13 mouse cellular contexts compared by ENCODE assay signal in genomic region chr13:47650093-47650492, GRCm38 (mm10).
DNase-seq lines count a peak whose midpoint lies in the region; ATAC-seq lines count a peak whose summit lies in the region.
"Had no signal": no experiment of that assay in that cellular context is flagged by ENCODE, and none has a peak within 500 bp of the region (broad histone marks: within the 10 kb centered on the region; RNA-seq: fewer than 3 reads in every experiment).

No protein-coding gene starts in this region.

- H3K9ac ChIP-seq in heart, embryonic 12.5 days, result no peak overlapping the region
- no peak overlapping the region for H3K9ac ChIP-seq in stomach, embryonic 16.5 days (ENCODE audit: low read length)

- H3K27me3 ChIP-seq in heart, embryonic 12.5 days (replicated peaks), result no peaks in the 10 kb centered on the region
- H3K27me3 ChIP-seq in limb, embryonic 10.5 days (ENCODE audit: low read depth, poor library complexity, severe bottlenecking), result no peaks in the 10 kb centered on the region
- H3K27me3 ChIP-seq in stomach, embryonic 16.5 days (ENCODE audit: control insufficient read depth, insufficient read depth, low read length), result 0 out of 2 replicates have a peak, but pooled peaks cover 3% of the 10 kb centered on the region

- WGBS in heart, embryonic 12.5 days, result 73% methylated on average over 13 of the region's 13 CpGs
- 73% methylated on average over 13 of the region's 13 CpGs for WGBS in limb, embryonic 10.5 days
- 74% methylated on average over 13 of the region's 13 CpGs for WGBS in stomach, embryonic 16.5 days

- H3K27ac ChIP-seq in heart, embryonic 12.5 days (ENCODE audit: poor library complexity, severe bottlenecking), result no peak overlapping the region
- H3K27ac ChIP-seq in limb, embryonic 10.5 days, result 0 out of 2 replicates have a peak overlapping the region, but pooled peaks have one; percentile 30
- H3K27ac ChIP-seq in stomach, embryonic 16.5 days (ENCODE audit: low read length), result no peak overlapping the region
- H3K27ac ChIP-seq: left cerebral cortex, adult 2 months had no signal

- no peaks in the 10 kb centered on the region for H3K36me3 ChIP-seq in heart, embryonic 12.5 days
- H3K36me3 ChIP-seq in limb, embryonic 10.5 days, result no peaks in the 10 kb centered on the region
- H3K36me3 ChIP-seq in stomach, embryonic 16.5 days (ENCODE audit: control insufficient read depth, insufficient read depth, low read length), result no peaks in the 10 kb centered on the region
- H3K36me3 ChIP-seq: G1E had no signal

- H3K4me3 ChIP-seq in heart, embryonic 12.5 days, result peak overlapping the region; percentile 29
- H3K4me3 ChIP-seq in limb, embryonic 10.5 days, result 0 out of 2 replicates have a peak overlapping the region, but pooled peaks have one; percentile 19
- no peak overlapping the region for H3K4me3 ChIP-seq in stomach, embryonic 16.5 days (replicated peaks; ENCODE audit: low read length)
- H3K4me3 ChIP-seq: left cerebral cortex, adult 2 months had no signal

- peaks cover 7% of the 10 kb centered on the region; the same call in 1 of the 2 replicates for H3K4me1 ChIP-seq in heart, embryonic 12.5 days (replicated peaks)
- peaks cover 12% of the 10 kb centered on the region for H3K4me1 ChIP-seq in limb, embryonic 10.5 days
- no peaks in the 10 kb centered on the region for H3K4me1 ChIP-seq in stomach, embryonic 16.5 days (ENCODE audit: control insufficient read depth, insufficient read depth, low read length)

- peak; percentile 17 for DNase-seq in ovary, postnatal 36 days (ENCODE audit: low spot score)
- no peak for DNase-seq in ovary, adult 18-20 months (ENCODE audit: low spot score)
- no peak for DNase-seq in limb, embryonic 10.5 days (ENCODE audit: low spot score)
- no peak for DNase-seq in cerebellum, postnatal 10 days
- no peak for DNase-seq in cerebellum, adult 9-11 months
- DNase-seq: adrenal gland, postnatal 25 days; kidney, adult 18-20 months; right cerebral cortex, adult 18-20 months; thymus, postnatal 36 days had no signal

- ATAC-seq in heart, embryonic 12.5 days (ENCODE audit: insufficient number of reproducible peaks, low FRiP score), result no peak
- no peak for ATAC-seq in stomach, embryonic 16.5 days (ENCODE audit: insufficient read depth, low FRiP score)

- no peaks in the 10 kb centered on the region for H3K9me3 ChIP-seq in heart, embryonic 12.5 days (replicated peaks)
- H3K9me3 ChIP-seq in limb, embryonic 10.5 days (replicated peaks), result no peaks in the 10 kb centered on the region
- no peaks in the 10 kb centered on the region for H3K9me3 ChIP-seq in stomach, embryonic 16.5 days (replicated peaks; ENCODE audit: control insufficient read depth, low read length)

- peak overlapping the region; percentile 58 for H3K4me2 ChIP-seq in heart, embryonic 12.5 days
- H3K4me2 ChIP-seq in stomach, embryonic 16.5 days (ENCODE audit: low read depth, low read length), result peak overlapping the region; percentile 15; the same call in 1 of the 2 replicates
